Mouse (Mus musculus) heart, postnatal 25 days (tissue): ENCODE results near the gene Gm14443. TPM values are rescaled to one million over a fixed set of nuclear protein-coding genes. Genes with fewer than 3 reads are reported as not detected.
"Not testable (repeated sequence)": the region's sequence is repeated elsewhere in the genome, so short reads cannot be mapped to it uniquely, and the experiment has no call there.

Experiments used
- DNase-seq: peaks from one replicate; pipeline ENCODE4 v3.0.0; 2022; ENCODE audit warnings: low spot score
- intact Hi-C: fragments of 180-260 bp; cut with DNase I; formaldehyde crosslinking; loops from one replicate; pipeline ENCODE4 v1.15.1; 2025
- total RNA-seq, 2 experiments: library from RNA; stranded (reverse); gene quantifications; 2 replicates each; pipeline ENCODE4 v1.2.3; 2021

Gm14443 gene
- total RNA-seq, result under 1 TPM; 0.53 to 0.55 TPM

GRCm38 (mm10) chr2:175175401-175176180 is at the start of gene Gm14443:
Gene Gm14443 (minus strand): TSS chr2:175175871.
- DNase-seq, intact Hi-C loops: not testable (repeated sequence)

GRCm38 (mm10) chr2:175206732-175207131 is 31.1 kb upstream of the Gm14443 start, which contains the start of gene Gm14391:
Gene Gm14391 (minus strand): TSS chr2:175206917.
- intact Hi-C loops, DNase-seq: not testable (repeated sequence)

- intact Hi-C loops, DNase-seq: not testable (repeated sequence)
These were observed 3.3 kb upstream of the Gm14443 start for GRCm38 (mm10) chr2:175179008-175179407.

GRCm38 (mm10) chr2:175176312-175176711 is 641 bp upstream of the Gm14443 start:
- intact Hi-C loops, result no loop called here
- no peak for DNase-seq

- intact Hi-C loops, result not testable (repeated sequence)
These were observed 1.6 kb downstream of the Gm14443 start for GRCm38 (mm10) chr2:175174058-175174457.

GRCm38 (mm10) chr2:175172906-175173595 is 2.6 kb downstream of the Gm14443 start:
- intact Hi-C loops, DNase-seq: not testable (repeated sequence)

More at GRCm38 (mm10) chr2:175174058-175174457, 1.6 kb downstream of the Gm14443 start:
- not testable (repeated sequence) for DNase-seq

- DNase-seq, result no peak
- intact Hi-C loops, result no loop called here
These were observed 3.5 kb downstream of the Gm14443 start for GRCm38 (mm10) chr2:175172123-175172522.

- DNase-seq, intact Hi-C loops: not testable (repeated sequence)
These were observed 8.8 kb downstream of the Gm14443 start for GRCm38 (mm10) chr2:175166870-175167269.

GRCm38 (mm10) chr2:175165110-175165509 is 10.6 kb downstream of the Gm14443 start:
- intact Hi-C loops, DNase-seq: not testable (repeated sequence)

GRCm38 (mm10) chr2:175161438-175161837 is 14.2 kb downstream of the Gm14443 start:
- intact Hi-C loops, DNase-seq: not testable (repeated sequence)

- DNase-seq, result no peak
- intact Hi-C loops, result no loop called here
These were observed 17.0 kb downstream of the Gm14443 start for GRCm38 (mm10) chr2:175158642-175159041.

- intact Hi-C loops, result no loop called here
- DNase-seq, result no peak
These were observed 19.0 kb downstream of the Gm14443 start for GRCm38 (mm10) chr2:175156696-175157095.

- intact Hi-C loops, DNase-seq: not testable (repeated sequence)
These were observed 33.7 kb downstream of the Gm14443 start, which contains the start of gene Gm14399 for GRCm38 (mm10) chr2:175141993-175142295. Gene Gm14399 (minus strand): TSS chr2:175142012.

GRCm38 (mm10) chr2:175141118-175141992 is 34.3 kb downstream of the Gm14443 start:
- intact Hi-C loops, DNase-seq: not testable (repeated sequence)

GRCm38 (mm10) chr2:175140624-175141023 is 35.0 kb downstream of the Gm14443 start:
- intact Hi-C loops, DNase-seq: not testable (repeated sequence)

Other genes starting within 250 kb of the Gm14443 start
- gene Gm14444, start 165.6 kb downstream of the Gm14443 start, total RNA-seq, result under 1 TPM in 1 of 2 experiments, not detected in 1; 0.57 TPM
- gene Gm14393, start 108.1 kb downstream of the Gm14443 start, total RNA-seq, result 1 to 10 TPM in 1 of 2 experiments, under 1 TPM in 1; 0.83 to 1.3 TPM
- 10 to 100 TPM in 1 of 2 experiments, 1 to 10 TPM in 1; 8.7 to 11.8 TPM for gene Gm14399, start 33.9 kb downstream of the Gm14443 start, total RNA-seq
- 10 to 100 TPM; 58.8 to 65.7 TPM for gene Gm14391, start 31.0 kb upstream of the Gm14443 start, total RNA-seq
- 10 to 100 TPM in 1 of 2 experiments, not detected in 1; 13.8 TPM for gene Gm14440, start 99.3 kb upstream of the Gm14443 start, total RNA-seq
- 10 to 100 TPM; 44.6 to 46.0 TPM for gene Gm4631, start 162.3 kb upstream of the Gm14443 start, total RNA-seq
- gene Zfp968, start 196.6 kb upstream of the Gm14443 start, total RNA-seq, result 10 to 100 TPM; 38.4 to 48.0 TPM